Mouse (Mus musculus): ENCODE measurements at regions not wholly inside any gene's neighbourhood (a gene's known extent, or its start where the extent isn't known, plus 50 kb on each side); places are given as distances from the start of the nearest gene placed in this dataset.

DNA sequence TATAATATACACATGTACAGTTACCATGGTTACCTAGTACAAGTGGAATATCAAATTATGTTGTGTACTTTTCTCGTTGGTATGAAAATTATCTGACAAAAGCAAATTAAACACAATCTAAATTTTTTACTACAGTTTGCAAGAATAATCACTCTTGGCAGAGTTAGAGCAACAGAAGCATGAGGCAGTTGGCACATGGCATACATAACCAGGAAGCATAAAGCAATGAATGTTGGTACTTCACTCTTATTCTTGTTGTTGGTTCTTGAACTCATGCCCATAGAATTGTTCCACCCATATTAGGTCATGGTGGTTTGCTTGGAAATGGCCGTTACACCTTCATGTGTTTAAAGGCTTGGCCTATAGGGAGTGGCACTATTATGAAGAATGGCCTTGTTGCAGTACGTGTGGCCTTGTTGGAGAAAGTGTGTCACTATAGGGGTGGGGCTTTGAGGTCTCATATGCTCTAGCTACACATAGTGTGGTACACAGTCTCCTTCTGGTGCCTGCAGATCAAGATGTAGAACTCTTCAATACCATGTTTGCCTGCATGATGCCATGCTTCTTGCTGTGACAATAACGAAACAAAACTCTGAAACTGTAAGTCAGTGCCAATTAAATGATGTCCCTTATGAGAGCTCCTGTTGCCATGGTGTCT, 50.4 kb upstream of the Sema3d start:
- TF ChIP-seq CTCF (IDR thresholded peaks at IDR 0.05; ENCODE audit: control insufficient read depth, insufficient read depth, insufficient read length) (no peak), MYOG (IDR thresholded peaks at IDR 0.05; ENCODE audit: control insufficient read depth, extremely low read depth, insufficient read length) (no peak), MAX (IDR thresholded peaks at IDR 0.05) (no peak), CEBPB (IDR thresholded peaks at IDR 0.05; ENCODE audit: low read depth) (no peak)

All from C2C12 (cell line).